8 mouse cellular contexts compared by ENCODE assay signal in genomic region chr5:144154528-144154927, GRCm38 (mm10). TPM values are rescaled to one million over a fixed set of nuclear protein-coding genes. Genes with fewer than 3 reads are reported as not detected.
DNase-seq lines count a peak whose midpoint lies in the region; ATAC-seq lines count a peak whose summit lies in the region.

No protein-coding gene starts in this region.

- no peaks in the 10 kb centered on the region for H3K4me1 ChIP-seq in limb, embryonic 10.5 days

- no peak for ATAC-seq in erythroid progenitor cell, adult 5-6 weeks (replicated peaks; ENCODE audit: low FRiP score, poor library complexity, severe bottlenecking)

- peak; percentile 64 for DNase-seq in ovary, postnatal 14 days (ENCODE audit: low spot score)
- DNase-seq in ovary, postnatal 10 days (ENCODE audit: low spot score): no peak
- DNase-seq in adipocyte (ENCODE audit: low spot score): peak; percentile 84
- DNase-seq in embryo, embryonic 11 days: peak; percentile 77
- peak; percentile 53 for DNase-seq in hindlimb bud, embryonic 11.5 days (ENCODE audit: extremely low spot score, low read depth, low spot score)
- DNase-seq in limb, embryonic 10.5 days (ENCODE audit: low spot score): peak; percentile 45
- peak; percentile 83 for DNase-seq in retina, postnatal 1 day

- no peaks in the 10 kb centered on the region for H3K9me3 ChIP-seq in limb, embryonic 10.5 days (replicated peaks)

- H3K27me3 ChIP-seq in limb, embryonic 10.5 days (ENCODE audit: low read depth, poor library complexity, severe bottlenecking): no peaks in the 10 kb centered on the region

- no peak overlapping the region for H3K4me3 ChIP-seq in limb, embryonic 10.5 days

- H3K36me3 ChIP-seq in limb, embryonic 10.5 days: peaks cover 55% of the 10 kb centered on the region

- 49% methylated on average over 7 of the region's 7 CpGs for WGBS in limb, embryonic 10.5 days

- no peak overlapping the region for H3K27ac ChIP-seq in limb, embryonic 10.5 days

RNA-seq across cellular contexts. Expression of gene Bhlha15, which starts 35.6 kb away (rescaled TPM):
- 0.11 and 0.18 TPM in 2 replicates for polyA plus RNA-seq in limb, embryonic 10.5 days (2016; fragmentation: Nextera tagmentation; extraction: Ambion mirVana)
- not detected in 2 replicates for total RNA-seq in erythroid progenitor cell, adult 5-6 weeks (2015; ENCODE audit: low replicate concordance)
- not detected in 2 replicates for total RNA-seq in erythroid progenitor cell, adult 5-6 weeks (2017; ENCODE audit: low replicate concordance)

RNA-seq across cellular contexts. Expression of gene Lmtk2, which starts 54.3 kb away (rescaled TPM):
- polyA plus RNA-seq in limb, embryonic 10.5 days (2016; fragmentation: Nextera tagmentation; extraction: Ambion mirVana): 5.7 and 5.9 TPM in 2 replicates
- total RNA-seq in erythroid progenitor cell, adult 5-6 weeks (2015; ENCODE audit: low replicate concordance): 17.3 and 23.9 TPM in 2 replicates
- total RNA-seq in erythroid progenitor cell, adult 5-6 weeks (2017; ENCODE audit: low replicate concordance): 23.1 and 25.4 TPM in 2 replicates
